Mouse (Mus musculus) E14TG2a.4 (cell line): ENCODE data around the gene Hist1h2bj.

Experiments used
- CTCF ChIP-seq: conservative IDR thresholded peaks from 2 replicates; pipeline ENCODE4 v1.5.1; 2014; ENCODE audit warnings: low read length
- POU5F1 ChIP-seq: IDR thresholded peaks from 2 replicates; pipeline ENCODE4 v1.6.1; 2014; ENCODE audit warnings: low read length, borderline replicate concordance

DNA sequence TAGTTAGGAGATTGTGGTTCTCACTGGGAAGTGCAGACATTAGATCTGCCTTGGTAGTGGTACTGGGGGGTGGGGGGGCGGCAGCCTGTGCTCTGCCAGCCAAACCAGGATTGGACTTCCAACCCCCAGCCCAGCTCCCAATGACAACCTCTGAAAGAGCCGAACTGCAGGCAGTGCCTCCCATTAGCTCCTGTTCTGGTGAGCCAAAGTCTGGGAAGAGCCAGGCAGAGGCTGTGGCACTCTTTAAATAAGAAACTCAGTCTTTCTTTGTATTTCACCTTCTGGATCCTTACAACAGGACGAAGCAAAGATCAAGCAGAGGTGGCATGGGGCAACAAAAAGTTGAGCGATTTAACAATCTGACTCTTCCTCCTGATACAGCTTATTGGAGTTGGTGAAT is 43.9 kb upstream of the Hist1h2bj start:
- TF ChIP-seq CTCF: no peak
- TF ChIP-seq POU5F1: no peak
